Mouse (Mus musculus): ENCODE results near the gene Asphd1.

Gene Asphd1

DNA sequence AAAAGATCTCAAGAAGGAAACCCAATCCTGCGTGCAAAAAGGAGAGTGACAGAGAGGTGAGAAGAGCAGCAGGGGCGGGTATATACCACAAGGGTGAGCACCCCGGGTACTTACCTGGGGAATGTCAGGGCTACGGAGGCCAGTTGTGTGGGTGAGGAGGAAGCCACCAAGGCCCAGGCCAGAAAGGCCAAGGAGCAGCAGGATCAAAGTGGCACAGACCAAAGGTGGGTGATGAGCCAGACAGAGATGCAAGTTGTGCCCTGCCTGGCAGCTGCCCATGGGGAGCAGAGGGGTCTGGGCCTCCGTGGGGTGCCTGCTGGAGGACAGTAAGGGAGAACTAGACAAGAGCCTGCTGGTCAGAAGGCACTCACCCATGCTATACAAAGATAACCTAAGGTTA lies 52.5 kb downstream of the Asphd1 start:
- no peak for DNase-seq (ENCODE audit: extremely low spot score)

Measured in embryo, embryonic 9.5 days (tissue).